Mouse (Mus musculus): ENCODE measurements around the gene Triap1. TPM values are rescaled to one million over a fixed set of nuclear protein-coding genes. Genes with fewer than 3 reads are reported as not detected.

The Triap1 gene
- total and polyA plus RNA-seq, 3 experiments, result 59.2 to 63.2 TPM; not detected in 1

DNA sequence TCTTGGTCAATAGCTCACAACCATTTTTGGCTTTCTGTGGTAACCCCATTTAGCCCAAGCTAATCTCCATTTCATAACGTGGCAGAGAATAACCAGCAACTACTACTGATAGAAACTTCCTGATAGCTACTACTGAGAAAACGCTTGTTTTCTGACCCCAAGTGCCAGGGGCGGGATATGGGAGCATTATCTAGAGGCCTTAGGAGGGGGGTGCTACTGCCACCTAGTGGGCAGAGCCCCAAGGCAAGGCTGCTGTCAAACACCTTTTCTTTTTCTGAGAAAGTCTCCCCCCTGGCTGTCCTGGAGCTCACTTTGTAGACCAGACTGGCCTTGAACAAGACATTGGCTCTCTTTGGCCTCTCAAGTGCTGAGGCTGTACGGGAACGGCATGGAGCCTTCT lies 6.5 kb downstream of the Triap1 start:
- Histone ChIP-seq H3K79me2 (ENCODE audit: control insufficient read depth, insufficient read depth, low read length, poor library complexity) (peaks cover 52% of the 10 kb centered on the region), H3K4me1 (ENCODE audit: control insufficient read depth in 1 of 2, insufficient read depth in 2 of 2, low read length in 2 of 2) (peaks cover 4 to 8% of the 10 kb centered on the region in 2 experiments; a peak in 3 of 4 replicates), H3K27me3 (ENCODE audit: control insufficient read depth in 1 of 2, insufficient read depth in 2 of 2, low read length in 2 of 2) (no peaks in the 10 kb centered on the region), H3K4me3 (ENCODE audit: control insufficient read depth in 1 of 2, insufficient read depth in 1 of 2, low read depth in 2 of 2, low read length in 2 of 2) (peak overlapping the region; percentile 69 to 93), H3K36me3 (ENCODE audit: control insufficient read depth in 1 of 2, insufficient read depth in 2 of 2, low read length in 2 of 2) (peaks cover 5 to 12% of the 10 kb centered on the region in 2 experiments), H3K27ac (ENCODE audit: control insufficient read depth, low read depth, low read length) (peak overlapping the region; percentile 46), H3K9me3 (replicated peaks; ENCODE audit: insufficient read depth, low read length) (no peaks in the 10 kb centered on the region), H3K9ac (ENCODE audit: control insufficient read depth, low read depth, low read length, poor library complexity, severe bottlenecking) (peak overlapping the region; percentile 89)
- peak; percentile 86 for TF ChIP-seq MAZ (IDR thresholded peaks at IDR 0.05; ENCODE audit: low read depth, low read length)
- no peak for TF ChIP-seq USF2 (IDR thresholded peaks at IDR 0.05; ENCODE audit: borderline replicate concordance in 1 of 2, insufficient read depth in 1 of 2, low read depth in 1 of 2, low read length in 2 of 2)
- TF ChIP-seq RAD21 (IDR thresholded peaks at IDR 0.05; ENCODE audit: low read depth, low read length), result peak; percentile 85
- TF ChIP-seq E2F4 (IDR thresholded peaks at IDR 0.05; ENCODE audit: borderline replicate concordance, low read depth, low read length), result peak; percentile 51; the same call in 1 of the 2 replicates
- TF ChIP-seq CTCF (IDR thresholded peaks at IDR 0.05 in 2 of 3, conservative IDR thresholded peaks at IDR 0.05 in 1 of 3; ENCODE audit: control insufficient read depth in 1 of 3, insufficient read depth in 1 of 3, low read depth in 2 of 3, low read length in 3 of 3, poor library complexity in 1 of 3, severe bottlenecking in 1 of 3), result peak; percentile 91 to 94 (median 92)
- TF ChIP-seq ZC3H11A (IDR thresholded peaks at IDR 0.05; ENCODE audit: low read depth, low read length), result peak; percentile 66
- no peak for TF ChIP-seq UBTF (IDR thresholded peaks at IDR 0.05; ENCODE audit: borderline replicate concordance, insufficient read depth, low read depth, low read length)
- TF ChIP-seq TCF12 (IDR thresholded peaks at IDR 0.05; ENCODE audit: low read depth, low read length), result no peak
- 0 out of 2 replicates have a peak, but pooled peaks have one; percentile 27 for TF ChIP-seq BHLHE40 (IDR thresholded peaks at IDR 0.05; ENCODE audit: borderline replicate concordance, low read depth, low read length)
- TF ChIP-seq GABPA (IDR thresholded peaks at IDR 0.05; ENCODE audit: low read depth, low read length), result no peak
- TF ChIP-seq ELF1 (IDR thresholded peaks at IDR 0.05; ENCODE audit: low read depth, low read length), result no peak
- TF ChIP-seq EP300 (IDR thresholded peaks at IDR 0.05; ENCODE audit: low read depth in 1 of 2, low read length in 2 of 2), result peak; percentile 20 to 22; a peak in 2 of 4 replicates
- TF ChIP-seq JUND (IDR thresholded peaks at IDR 0.05; ENCODE audit: low read depth, low read length), result no peak
- peak; percentile 87 for TF ChIP-seq MXI1 (IDR thresholded peaks at IDR 0.05; ENCODE audit: low read depth, low read length)
- TF ChIP-seq SIN3A (IDR thresholded peaks at IDR 0.05; ENCODE audit: low read length), result peak; percentile 97
- TF ChIP-seq MAFK (IDR thresholded peaks at IDR 0.05; ENCODE audit: borderline replicate concordance, low read depth, low read length), result no peak
- no peak for TF ChIP-seq POLR2AphosphoS5 (IDR thresholded peaks at IDR 0.05; ENCODE audit: borderline replicate concordance, low read depth, low read length)
- TF ChIP-seq TBP (IDR thresholded peaks at IDR 0.05; ENCODE audit: low read depth, low read length), result peak; percentile 45; the same call in 1 of the 2 replicates
- TF ChIP-seq ETS1 (IDR thresholded peaks at IDR 0.05; ENCODE audit: low read depth, low read length), result peak; percentile 63; the same call in 1 of the 2 replicates
- no peak for TF ChIP-seq RCOR1 (IDR thresholded peaks at IDR 0.05; ENCODE audit: low read depth, low read length)
- TF ChIP-seq GATA1 (IDR thresholded peaks at IDR 0.05; ENCODE audit: low read depth, low read length), result peak; percentile 48
- TF ChIP-seq CHD2 (IDR thresholded peaks at IDR 0.05; ENCODE audit: low read length), result no peak
- no peak for TF ChIP-seq ZKSCAN1 (IDR thresholded peaks at IDR 0.05; ENCODE audit: low read depth, low read length)
- TF ChIP-seq HCFC1 (IDR thresholded peaks at IDR 0.05; ENCODE audit: low read depth, low read length), result peak; percentile 65
- TF ChIP-seq SMC3 (IDR thresholded peaks at IDR 0.05; ENCODE audit: low read depth, low read length), result peak; percentile 86
- TF ChIP-seq MYC (IDR thresholded peaks at IDR 0.05; ENCODE audit: low read depth, low read length), result peak; percentile 64; the same call in 1 of the 2 replicates
- TF ChIP-seq ZNF384 (IDR thresholded peaks at IDR 0.05; ENCODE audit: low read depth, low read length), result peak; percentile 46
- no peak; the same call in 1 of the 2 replicates for TF ChIP-seq KAT2A (conservative IDR thresholded peaks at IDR 0.05; ENCODE audit: low read depth, low read length)
- 0 out of 2 replicates have a peak, but pooled peaks have one; percentile 49 for TF ChIP-seq MAX (IDR thresholded peaks at IDR 0.05; ENCODE audit: low read length)
- DNase-seq (ENCODE audit: low read depth, low spot score), result peak; percentile 92
